Mouse (Mus musculus) Patski (cell line): Measurements from ENCODE around the gene Clec16a. TPM values are rescaled to one million over a fixed set of nuclear protein-coding genes. Genes with fewer than 3 reads are reported as not detected.
A peak's percentile ranks its signal among the peaks of the same experiment; 100 is the strongest.

ENCODE experiments used
- ATAC-seq: fragments of 100-300 bp; one replicate; pipeline ENCODE4 v1.8.0; 2021
- CTCF ChIA-PET: fragments of 350-600 bp; sonication (Branson Sonifier 250); formaldehyde crosslinking; loops from one replicate; lab custom pipeline; 2022; ENCODE audit warnings: inconsistent platforms; lab: Charles Lee
- POLR2A ChIA-PET: fragments of 350-600 bp; sonication (Branson Sonifier 250); formaldehyde crosslinking; loops from one replicate; lab custom pipeline; 2022; ENCODE audit warnings: antibody characterized with exemption, inconsistent platforms; lab: Charles Lee
- DNase-seq: peaks from one replicate; pipeline ENCODE4 v3.0.0-alpha.2; 2011; ENCODE audit warnings: low read depth, low spot score
- H3K27me3 ChIP-seq: fragments of 371-371 bp; one replicate; pipeline ENCODE4 v1.5.1; 2021
- CTCF ChIP-seq: fragments of 100-300 bp; IDR thresholded peaks from one replicate; pipeline ENCODE4 v1.5.1; 2021
- in situ Hi-C: fragments of 300-500 bp; cut with MboI; formaldehyde crosslinking; loops from 3 replicates; pipeline ENCODE4 v1.11.1; 2018; ENCODE audit warnings: low pct_unique_long_range_greater_than_20kb, mixed read lengths
- polyA plus RNA-seq: library from polyadenylated mRNA; unstranded; gene quantifications from one replicate; pipeline ENCODE4 v1.2.3, GENCODE M21; 2021

Gene Clec16a
- polyA plus RNA-seq, 1 experiment from 2014 or later: 21.3 TPM

GRCm38 (mm10) chr16:10690442-10690841 lies 145.3 kb downstream of the Clec16a start:
- no peaks in the 10 kb centered on the region for H3K27me3 ChIP-seq

GRCm38 (mm10) chr16:10691705-10692104 lies 146.6 kb downstream of the Clec16a start:
- POLR2A ChIA-PET: no interaction called here
- CTCF ChIA-PET: interaction anchor here (1.9 kb wide), 1 partner anchor 76 kb away, joined by 4 read pairs; no protein-coding TSS in a partner anchor
- no peak for DNase-seq
- TF ChIP-seq CTCF: no peak
- ATAC-seq: no peak
- in situ Hi-C loops: no loop called here
- H3K27me3 ChIP-seq: no peaks in the 10 kb centered on the region

More at GRCm38 (mm10) chr16:10690442-10690841, 145.3 kb downstream of the Clec16a start:
- no peak for TF ChIP-seq CTCF
- no peak for ATAC-seq
- in situ Hi-C loops: no loop called here
- ChIA-PET CTCF (interaction anchor here (1.3 kb wide), 1 partner anchor 21 kb away, joined by 3 read pairs; no protein-coding TSS in a partner anchor), POLR2A (no interaction called here)
- DNase-seq: no peak

DNA sequence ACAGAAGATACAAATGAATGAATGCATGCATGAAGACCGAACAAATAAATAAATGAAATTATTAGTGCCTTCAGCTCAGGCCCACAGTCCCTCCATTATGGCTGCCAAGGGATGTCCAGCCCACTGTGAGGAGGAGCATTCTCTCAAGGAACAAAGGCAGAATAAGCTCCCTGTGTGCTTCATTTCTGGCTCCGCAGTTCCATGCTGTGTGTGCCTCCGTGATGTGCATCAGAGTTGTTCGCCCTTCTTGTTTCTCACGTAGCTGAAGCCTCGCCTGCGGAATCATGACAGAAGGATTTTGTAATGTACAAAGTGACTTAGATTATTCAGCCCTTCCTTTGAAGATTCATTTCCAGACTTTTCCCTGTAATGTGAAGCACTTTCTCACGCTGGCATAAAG lies 147.7 kb downstream of the Clec16a start:
- in situ Hi-C loops: no loop called here
- TF ChIP-seq CTCF: no peak
- ChIA-PET POLR2A (no interaction called here), CTCF (interaction anchor here (1.4 to 1.9 kb wide), 2 partner anchors 37 to 74 kb away, joined by 3 to 4 read pairs; no protein-coding TSS in a partner anchor)
- ATAC-seq (no peak), DNase-seq (no peak)
- no peaks in the 10 kb centered on the region for H3K27me3 ChIP-seq

DNA sequence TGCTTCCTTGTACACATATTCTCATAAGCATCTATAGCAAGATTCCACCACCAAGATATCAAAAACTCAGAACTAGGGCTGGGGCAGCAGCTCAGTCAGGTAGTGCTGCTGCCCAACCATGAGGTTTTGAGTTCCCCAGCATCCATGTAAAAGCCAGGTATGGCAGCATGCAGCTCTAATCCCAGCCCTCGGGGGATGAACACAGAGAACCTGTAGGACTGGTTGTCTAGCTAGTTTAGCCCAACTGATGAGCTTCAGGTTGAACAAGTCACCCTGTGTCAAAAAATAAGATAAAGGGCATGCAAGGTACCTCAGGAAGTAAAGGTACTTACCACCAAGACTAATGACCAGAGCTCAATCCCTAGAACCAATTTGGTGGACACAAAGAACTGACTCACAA lies 148.3 kb downstream of the Clec16a start:
- DNase-seq (no peak), ATAC-seq (no peak)
- ChIA-PET POLR2A (no interaction called here), CTCF (interaction anchor here (1.4 to 1.9 kb wide), 2 partner anchors 37 to 74 kb away, joined by 3 to 4 read pairs; no protein-coding TSS in a partner anchor)
- H3K27me3 ChIP-seq: no peaks in the 10 kb centered on the region
- in situ Hi-C loops: no loop called here
- no peak for TF ChIP-seq CTCF

DNA sequence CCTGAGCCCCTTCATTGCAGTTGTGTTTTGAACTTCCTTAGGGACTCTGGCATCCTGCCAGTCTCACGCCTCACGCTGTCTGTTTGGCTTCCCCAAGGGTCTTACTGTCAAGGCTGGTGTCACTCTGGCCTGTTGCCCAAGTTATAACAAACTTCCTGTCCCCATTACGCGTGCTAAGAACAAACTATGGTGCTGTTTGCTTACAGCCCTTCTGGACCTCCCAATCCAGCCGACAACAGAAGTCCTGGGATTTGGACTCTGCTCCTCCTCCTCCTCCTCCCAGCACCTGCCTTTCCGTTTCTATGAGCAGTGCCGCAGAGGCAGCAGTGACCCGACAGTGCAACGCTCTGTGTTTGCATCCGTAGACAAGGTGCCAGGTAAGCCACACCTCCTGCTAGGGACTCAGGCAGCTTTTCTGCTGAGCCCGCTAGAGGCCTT lies 149.3 kb downstream of the Clec16a start:
- H3K27me3 ChIP-seq: no peaks in the 10 kb centered on the region
- ATAC-seq: no peak
- ChIA-PET CTCF (no interaction called here), POLR2A (no interaction called here)
- TF ChIP-seq CTCF: no peak
- in situ Hi-C loops: no loop called here
- DNase-seq: no peak

DNA sequence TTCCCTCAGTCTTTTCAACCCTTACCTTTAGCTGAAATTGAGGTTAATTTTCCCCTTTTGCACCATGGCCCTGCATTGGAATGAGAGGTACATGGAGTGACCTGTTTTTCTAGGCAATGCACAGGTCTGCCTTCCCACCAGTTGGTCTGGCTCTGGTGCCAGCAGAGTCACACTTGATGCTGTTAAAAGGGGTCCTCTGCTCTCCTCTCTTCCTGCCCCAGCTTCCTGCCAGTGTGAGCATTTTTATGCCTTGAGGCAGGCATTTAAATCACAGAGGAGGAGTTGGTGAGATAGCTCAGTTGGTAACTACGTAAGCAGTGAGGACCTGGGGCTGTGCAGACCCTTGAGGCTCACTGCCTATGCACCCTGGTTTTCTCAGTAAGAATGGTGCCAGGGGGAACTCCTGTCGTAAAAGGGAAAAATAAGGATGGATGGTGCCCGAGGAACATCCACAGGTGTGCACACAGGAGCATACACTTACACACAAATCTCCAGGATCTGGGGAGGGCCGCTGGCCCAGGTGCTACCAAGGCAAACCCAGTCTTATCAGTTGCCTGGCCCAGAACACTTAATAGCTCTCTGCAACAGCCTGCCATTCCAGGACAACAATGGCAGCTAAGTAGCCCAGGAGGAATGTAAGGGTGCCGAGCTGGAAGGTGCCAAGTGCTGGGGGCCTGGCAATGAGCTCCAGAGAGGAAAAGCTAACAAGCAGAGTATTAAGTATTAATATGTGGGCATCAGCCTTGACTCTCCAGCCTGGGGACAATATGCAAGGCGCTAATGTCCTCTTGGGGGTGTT lies 152.9 kb downstream of the Clec16a start:
- no peak for TF ChIP-seq CTCF
- POLR2A ChIA-PET: no interaction called here
- CTCF ChIA-PET: interaction anchor here (0.7 kb wide), 1 partner anchor 69 kb away, joined by 3 read pairs; no protein-coding TSS in a partner anchor
- no peaks in the 10 kb centered on the region for H3K27me3 ChIP-seq
- DNase-seq (no peak), ATAC-seq (no peak)
- in situ Hi-C loops: no loop called here

GRCm38 (mm10) chr16:10699316-10699715 lies 154.2 kb downstream of the Clec16a start:
- in situ Hi-C loops: no loop called here
- ATAC-seq (no peak), DNase-seq (no peak)
- ChIA-PET POLR2A (no interaction called here), CTCF (no interaction called here)
- no peaks in the 10 kb centered on the region for H3K27me3 ChIP-seq
- TF ChIP-seq CTCF: no peak

DNA sequence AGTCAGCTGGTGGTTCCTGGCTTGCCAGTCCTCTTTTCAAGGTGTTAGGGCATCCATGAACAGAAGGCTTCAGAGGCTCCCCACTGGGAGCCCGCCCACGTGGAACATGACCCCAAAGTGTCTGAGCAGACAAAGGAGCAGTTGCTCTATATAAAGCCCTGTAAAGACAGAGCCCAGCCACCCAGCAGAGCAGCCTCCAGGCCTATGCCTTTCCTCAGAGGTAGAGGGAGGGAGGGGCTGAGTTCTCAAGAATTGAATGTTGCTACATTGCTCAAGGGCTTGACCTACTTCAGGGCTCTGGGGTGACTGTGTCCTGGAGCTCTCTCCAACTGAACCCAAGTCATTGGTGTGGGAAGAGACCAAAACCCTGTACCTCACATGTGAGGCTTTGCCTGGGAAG lies 155.0 kb downstream of the Clec16a start:
- no peak for ATAC-seq
- ChIA-PET POLR2A (no interaction called here), CTCF (no interaction called here)
- H3K27me3 ChIP-seq: no peaks in the 10 kb centered on the region
- in situ Hi-C loops: no loop called here
- TF ChIP-seq CTCF: no peak
- DNase-seq: no peak

DNA sequence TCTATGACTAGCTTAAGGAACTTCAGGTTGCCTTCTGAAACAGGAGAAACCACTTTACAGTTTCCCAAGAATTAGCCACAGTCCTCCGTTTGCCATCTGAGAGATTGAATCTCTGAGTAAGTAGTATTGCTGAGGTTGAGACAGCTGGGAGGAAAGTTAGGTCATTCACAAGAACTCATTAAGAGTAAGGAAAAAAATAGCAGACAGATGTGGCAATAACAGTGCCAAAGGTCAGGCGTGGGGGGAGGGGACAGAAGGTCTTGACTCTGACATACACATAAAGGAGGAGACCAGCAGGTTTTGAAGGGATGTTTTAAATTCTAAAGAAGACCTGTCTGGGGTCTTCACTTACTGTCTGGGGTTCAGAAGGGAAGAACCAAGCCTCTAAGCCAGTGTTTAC lies 157.3 kb downstream of the Clec16a start:
- CTCF ChIA-PET: no interaction called here
- TF ChIP-seq CTCF: no peak
- in situ Hi-C loops: no loop called here
- ATAC-seq: no peak
- no peaks in the 10 kb centered on the region for H3K27me3 ChIP-seq
- DNase-seq: no peak
- POLR2A ChIA-PET: no interaction called here

GRCm38 (mm10) chr16:10703932-10704331 lies 158.8 kb downstream of the Clec16a start:
- ATAC-seq (no peak), DNase-seq (peak; percentile 19)
- in situ Hi-C loops: no loop called here
- ChIA-PET CTCF (no interaction called here), POLR2A (no interaction called here)
- no peaks in the 10 kb centered on the region for H3K27me3 ChIP-seq
- TF ChIP-seq CTCF: no peak

DNA sequence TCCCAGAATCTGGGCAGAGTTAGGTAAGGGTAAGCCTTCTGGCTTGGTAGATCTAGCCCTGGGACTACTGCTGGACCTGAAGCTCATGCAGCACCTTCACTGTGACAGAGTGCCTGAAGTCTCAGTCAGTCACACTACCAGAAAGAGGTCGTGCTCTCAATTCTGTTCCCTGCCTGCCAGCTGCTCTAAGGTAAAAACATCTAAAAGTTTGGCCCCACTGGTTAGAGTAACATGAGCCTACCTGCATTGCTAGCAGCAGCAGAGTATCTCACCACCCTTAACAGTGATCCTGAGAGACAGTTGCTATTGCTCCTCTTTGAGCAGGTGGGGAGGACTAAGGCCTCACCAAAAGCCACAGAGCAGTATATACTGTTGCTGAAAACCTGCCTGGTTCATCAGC lies 160.3 kb downstream of the Clec16a start:
- DNase-seq (no peak), ATAC-seq (no peak)
- in situ Hi-C loops: no loop called here
- no peak for TF ChIP-seq CTCF
- POLR2A ChIA-PET: no interaction called here
- CTCF ChIA-PET: interaction anchor here (1.1 to 1.6 kb wide), 2 partner anchors 20 to 26 kb away, joined by 3 to 4 read pairs; no protein-coding TSS in a partner anchor
- H3K27me3 ChIP-seq: no peaks in the 10 kb centered on the region
